Mouse (Mus musculus): ENCODE data around the gene Aldh3a2.

DNA sequence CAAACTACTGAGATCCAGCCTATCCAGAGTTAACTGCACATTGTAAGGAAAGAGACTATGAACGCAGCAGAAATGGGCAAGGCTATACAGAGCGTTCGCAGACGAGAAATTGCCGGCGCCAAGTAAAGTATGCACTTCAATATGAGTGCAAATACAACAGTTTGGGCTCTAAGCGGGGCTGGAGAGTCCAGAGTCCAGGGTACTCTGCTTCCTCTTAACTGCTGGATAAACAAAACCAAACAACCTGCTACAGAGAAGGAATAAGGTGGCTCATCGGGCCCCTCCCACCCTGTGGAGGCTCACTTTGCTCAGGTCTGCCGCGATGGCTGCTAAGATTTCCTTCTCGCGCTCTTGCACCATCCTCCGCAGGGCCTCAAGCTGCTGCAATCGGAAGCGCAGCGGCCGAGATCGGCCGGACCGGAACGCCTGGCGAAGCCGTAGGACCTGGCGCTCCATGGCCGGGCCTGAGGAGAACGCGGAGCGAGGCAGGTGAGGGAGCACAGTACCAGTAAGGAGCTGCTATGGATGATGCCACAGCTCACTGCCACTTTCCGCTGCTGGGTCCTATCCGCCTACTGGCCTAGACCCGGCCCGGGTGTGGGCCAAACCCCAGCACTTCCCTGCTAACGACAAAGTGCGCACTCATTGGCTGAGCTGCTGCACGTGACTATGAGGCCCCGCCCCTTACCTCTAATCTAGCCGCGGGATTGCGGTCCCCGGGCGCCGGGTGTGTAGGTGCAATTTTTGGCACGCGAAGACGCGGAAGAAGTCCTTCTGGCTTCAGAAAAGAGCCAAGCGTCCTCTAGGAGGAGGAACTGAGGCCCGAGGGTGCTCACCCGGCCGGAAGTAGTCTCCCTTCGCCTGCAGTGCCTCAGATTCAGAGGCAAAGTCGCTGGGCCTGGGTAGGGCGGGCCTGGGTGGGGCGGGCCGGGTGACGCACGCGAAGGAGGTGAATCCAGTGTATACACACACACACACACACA is at the start of gene Aldh3a2:
- TF ChIP-seq CTCF (IDR thresholded peaks at IDR 0.05; ENCODE audit: control insufficient read depth, insufficient read depth, insufficient read length) = no peak
- TF ChIP-seq MAX (IDR thresholded peaks at IDR 0.05) = no peak
- TF ChIP-seq CEBPB (IDR thresholded peaks at IDR 0.05; ENCODE audit: low read depth) = no peak
- TF ChIP-seq MYOG (IDR thresholded peaks at IDR 0.05; ENCODE audit: control insufficient read depth, extremely low read depth, insufficient read length) = no peak

Measured in C2C12 (cell line).